Mouse (Mus musculus): ENCODE measurements around the gene Hhat. TPM values are rescaled to one million over a fixed set of nuclear protein-coding genes. Genes with fewer than 3 reads are reported as not detected.
A peak's percentile ranks its signal among the peaks of the same experiment; 100 is the strongest.

The Hhat gene
- polyA plus RNA-seq, 1 experiment: 4.0 TPM

- TF ChIP-seq CTCF (IDR thresholded peaks at IDR 0.05; ENCODE audit: control insufficient read depth, insufficient read depth, insufficient replicate concordance, low read depth, low read length): no peak
- TF ChIP-seq POLR2A (IDR thresholded peaks at IDR 0.05; ENCODE audit: control insufficient read depth, low read depth, low read length): no peak
- Histone ChIP-seq H3K36me3 (ENCODE audit: control insufficient read depth, insufficient read depth, low read length) (no peaks in the 10 kb centered on the region), H3K4me3 (ENCODE audit: control insufficient read depth, low read depth, low read length) (peak overlapping the region; percentile 23; the same call in 1 of the 2 replicates), H3K27ac (ENCODE audit: control insufficient read depth, insufficient read depth, low read depth, low read length) (no peak overlapping the region), H3K27me3 (ENCODE audit: control insufficient read depth, insufficient read depth, low read length) (no peaks in the 10 kb centered on the region), H3K4me1 (ENCODE audit: control insufficient read depth, insufficient read depth, low read length) (peaks cover 8% of the 10 kb centered on the region)
Measured at GRCm38 (mm10) chr1:192781256-192781655, 10.2 kb upstream of the Hhat start.

GRCm38 (mm10) chr1:192778869-192779514 lies 8.0 kb upstream of the Hhat start:
- Histone ChIP-seq H3K4me1 (ENCODE audit: control insufficient read depth, insufficient read depth, low read length) (no peaks in the 10 kb centered on the region), H3K27me3 (ENCODE audit: control insufficient read depth, insufficient read depth, low read length) (no peaks in the 10 kb centered on the region), H3K36me3 (ENCODE audit: control insufficient read depth, insufficient read depth, low read length) (no peaks in the 10 kb centered on the region), H3K4me3 (ENCODE audit: control insufficient read depth, low read depth, low read length) (no peak overlapping the region), H3K27ac (ENCODE audit: control insufficient read depth, insufficient read depth, low read depth, low read length) (no peak overlapping the region)
- TF ChIP-seq CTCF (IDR thresholded peaks at IDR 0.05; ENCODE audit: control insufficient read depth, insufficient read depth, insufficient replicate concordance, low read depth, low read length) (no peak), POLR2A (IDR thresholded peaks at IDR 0.05; ENCODE audit: control insufficient read depth, low read depth, low read length) (no peak)

- H3K36me3 ChIP-seq (ENCODE audit: control insufficient read depth, insufficient read depth, low read length): no peaks in the 10 kb centered on the region
- no peaks in the 10 kb centered on the region for H3K27me3 ChIP-seq (ENCODE audit: control insufficient read depth, insufficient read depth, low read length)
- H3K27ac ChIP-seq (ENCODE audit: control insufficient read depth, insufficient read depth, low read depth, low read length): no peak overlapping the region
- no peaks in the 10 kb centered on the region for H3K4me1 ChIP-seq (ENCODE audit: control insufficient read depth, insufficient read depth, low read length)
- no peak overlapping the region for H3K4me3 ChIP-seq (ENCODE audit: control insufficient read depth, low read depth, low read length)
- TF ChIP-seq CTCF (IDR thresholded peaks at IDR 0.05; ENCODE audit: control insufficient read depth, insufficient read depth, insufficient replicate concordance, low read depth, low read length): no peak
- no peak for TF ChIP-seq POLR2A (IDR thresholded peaks at IDR 0.05; ENCODE audit: control insufficient read depth, low read depth, low read length)
Measured at GRCm38 (mm10) chr1:192778206-192778605, 7.2 kb upstream of the Hhat start.

GRCm38 (mm10) chr1:192770130-192770494 lies 911 bp downstream of the Hhat start:
- Histone ChIP-seq H3K27me3 (ENCODE audit: control insufficient read depth, insufficient read depth, low read length) (no peaks in the 10 kb centered on the region), H3K4me1 (ENCODE audit: control insufficient read depth, insufficient read depth, low read length) (peaks cover 5% of the 10 kb centered on the region), H3K27ac (ENCODE audit: control insufficient read depth, insufficient read depth, low read depth, low read length) (peak overlapping the region; percentile 49; the same call in 1 of the 2 replicates), H3K36me3 (ENCODE audit: control insufficient read depth, insufficient read depth, low read length) (no peaks in the 10 kb centered on the region), H3K4me3 (ENCODE audit: control insufficient read depth, low read depth, low read length) (peak overlapping the region; percentile 73)
- TF ChIP-seq CTCF (IDR thresholded peaks at IDR 0.05; ENCODE audit: control insufficient read depth, insufficient read depth, insufficient replicate concordance, low read depth, low read length) (no peak), POLR2A (IDR thresholded peaks at IDR 0.05; ENCODE audit: control insufficient read depth, low read depth, low read length) (no peak)

- H3K4me1 ChIP-seq (ENCODE audit: control insufficient read depth, insufficient read depth, low read length): peaks cover 3% of the 10 kb centered on the region
- H3K4me3 ChIP-seq (ENCODE audit: control insufficient read depth, low read depth, low read length): no peak overlapping the region
- no peaks in the 10 kb centered on the region for H3K27me3 ChIP-seq (ENCODE audit: control insufficient read depth, insufficient read depth, low read length)
- TF ChIP-seq POLR2A (IDR thresholded peaks at IDR 0.05; ENCODE audit: control insufficient read depth, low read depth, low read length): no peak
- no peak for TF ChIP-seq CTCF (IDR thresholded peaks at IDR 0.05; ENCODE audit: control insufficient read depth, insufficient read depth, insufficient replicate concordance, low read depth, low read length)
- H3K36me3 ChIP-seq (ENCODE audit: control insufficient read depth, insufficient read depth, low read length): no peaks in the 10 kb centered on the region
- H3K27ac ChIP-seq (ENCODE audit: control insufficient read depth, insufficient read depth, low read depth, low read length): no peak overlapping the region
Measured at GRCm38 (mm10) chr1:192765531-192765930, 5.5 kb downstream of the Hhat start.

- TF ChIP-seq CTCF (IDR thresholded peaks at IDR 0.05; ENCODE audit: control insufficient read depth, insufficient read depth, insufficient replicate concordance, low read depth, low read length) (no peak), POLR2A (IDR thresholded peaks at IDR 0.05; ENCODE audit: control insufficient read depth, low read depth, low read length) (no peak)
- Histone ChIP-seq H3K4me1 (ENCODE audit: control insufficient read depth, insufficient read depth, low read length) (no peaks in the 10 kb centered on the region), H3K36me3 (ENCODE audit: control insufficient read depth, insufficient read depth, low read length) (no peaks in the 10 kb centered on the region), H3K4me3 (ENCODE audit: control insufficient read depth, low read depth, low read length) (no peak overlapping the region), H3K27ac (ENCODE audit: control insufficient read depth, insufficient read depth, low read depth, low read length) (no peak overlapping the region), H3K27me3 (ENCODE audit: control insufficient read depth, insufficient read depth, low read length) (no peaks in the 10 kb centered on the region)
Measured at GRCm38 (mm10) chr1:192764547-192764946, 6.5 kb downstream of the Hhat start.

- Histone ChIP-seq H3K4me3 (ENCODE audit: control insufficient read depth, low read depth, low read length) (no peak overlapping the region), H3K4me1 (ENCODE audit: control insufficient read depth, insufficient read depth, low read length) (no peaks in the 10 kb centered on the region), H3K27me3 (ENCODE audit: control insufficient read depth, insufficient read depth, low read length) (no peaks in the 10 kb centered on the region), H3K36me3 (ENCODE audit: control insufficient read depth, insufficient read depth, low read length) (no peaks in the 10 kb centered on the region), H3K27ac (ENCODE audit: control insufficient read depth, insufficient read depth, low read depth, low read length) (no peak overlapping the region)
- TF ChIP-seq CTCF (IDR thresholded peaks at IDR 0.05; ENCODE audit: control insufficient read depth, insufficient read depth, insufficient replicate concordance, low read depth, low read length) (no peak), POLR2A (IDR thresholded peaks at IDR 0.05; ENCODE audit: control insufficient read depth, low read depth, low read length) (no peak)
Measured at GRCm38 (mm10) chr1:192762946-192763933, 7.8 kb downstream of the Hhat start.

Data from testis, adult 2 months (tissue).